In the genomic region with DNA sequence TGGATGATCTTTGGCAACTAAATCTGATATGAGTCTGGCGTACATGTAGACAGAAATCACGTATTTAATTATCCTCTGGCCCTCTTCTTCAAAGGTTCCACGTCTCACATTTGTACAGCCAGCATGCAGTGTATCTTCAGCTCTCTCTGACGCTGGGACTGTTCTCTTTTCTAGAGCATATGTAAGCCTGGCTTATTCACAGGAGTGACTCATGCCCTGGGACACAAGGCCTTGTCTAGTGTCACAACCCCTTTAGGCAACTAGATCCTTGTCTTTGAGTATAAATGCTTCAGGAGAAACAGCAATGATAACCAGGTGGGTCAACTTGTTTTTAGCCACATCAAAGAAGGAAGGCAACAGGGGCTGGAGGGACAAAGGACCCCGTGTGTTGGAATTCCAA, we compare ENCODE assay signal across 10 mouse cellular contexts.
"Had no signal": no experiment of that assay in that cellular context is flagged by ENCODE, and none has a peak within 500 bp of the region (broad histone marks: within the 10 kb centered on the region; RNA-seq: fewer than 3 reads in every experiment).

No protein-coding gene starts in this region.

- DNase-seq: liver, postnatal 0 days; lung, adult 2 months; lung, postnatal 14 days; lung, postnatal 36 days; right cerebral cortex, postnatal 25 days; right cerebral cortex, postnatal 4 days; spleen, adult 18-20 months; thymus, adult 18-20 months; thymus, postnatal 14 days; thymus, postnatal 36 days had no signal
